Mouse (Mus musculus): ENCODE results near the gene Fsd2. TPM values are rescaled to one million over a fixed set of nuclear protein-coding genes. Genes with fewer than 3 reads are reported as not detected.

Fsd2 gene
- polyA plus RNA-seq (2012; rRNA removed) = 0.13 and 0.20 TPM in 2 replicates

GRCm38 (mm10) chr7:81566892-81567291 lies at the start of gene Fsd2:
TSS of gene Fsd2 (minus strand) at chr7:81566944.

GRCm38 (mm10) chr7:81571108-81571940 lies 4.6 kb upstream of the Fsd2 start, which contains the start of gene Whamm:
TSS of gene Whamm (plus strand) at chr7:81571266.

DNA sequence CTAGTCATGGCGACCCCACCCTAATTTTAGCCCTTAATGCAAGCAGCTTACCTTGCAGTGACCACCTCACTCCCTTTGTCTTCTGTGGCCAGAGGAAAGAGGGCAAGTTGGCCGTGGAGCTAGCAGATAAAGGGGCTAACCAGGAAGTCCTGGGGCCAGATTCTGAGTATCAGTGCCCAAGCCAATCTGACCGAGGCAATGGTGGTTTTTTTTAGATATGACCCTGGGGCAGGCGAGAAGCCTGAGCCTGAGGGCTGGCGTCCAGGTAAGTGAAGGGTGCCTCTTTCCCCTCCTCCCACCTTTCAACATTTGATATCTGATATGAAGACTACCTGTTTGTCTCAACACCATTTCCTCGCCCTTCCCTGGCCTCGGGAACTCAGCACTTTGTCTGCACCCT lies 68.6 kb downstream of the Fsd2 start, which contains the start of gene BC048679:
Gene BC048679, minus strand, starts transcription at position 101 of the 400 bp plus-strand sequence.

GRCm38 (mm10) chr7:81493331-81494021 lies 73.3 kb downstream of the Fsd2 start, which contains the start of gene Ap3b2:
TSS of gene Ap3b2 (minus strand) at chr7:81493925.

Other genes starting within 250 kb of the Fsd2 start
- gene Rps17, start 221.7 kb downstream of the Fsd2 start, polyA plus RNA-seq (2012; rRNA removed) = 1,312 and 1,425 TPM in 2 replicates
- gene Cpeb1, start 111.5 kb downstream of the Fsd2 start, polyA plus RNA-seq (2012; rRNA removed) = 0.03 and 0.14 TPM in 2 replicates
- gene Ap3b2, start 73.0 kb downstream of the Fsd2 start, polyA plus RNA-seq (2012; rRNA removed) = 0.01 and 0.02 TPM in 2 replicates
- not detected in 2 replicates for gene BC048679, start 68.7 kb downstream of the Fsd2 start, polyA plus RNA-seq (2012; rRNA removed)
- 10.9 and 14.2 TPM in 2 replicates for gene Whamm, start 4.3 kb upstream of the Fsd2 start, polyA plus RNA-seq (2012; rRNA removed)
- 4.4 and 4.8 TPM in 2 replicates for gene Homer2, start 140.6 kb upstream of the Fsd2 start, polyA plus RNA-seq (2012; rRNA removed)
- 27.6 and 28.5 TPM in 2 replicates for gene Ramac, start 196.0 kb upstream of the Fsd2 start, polyA plus RNA-seq (2012; rRNA removed)
- gene 3110040N11Rik, start 222.5 kb upstream of the Fsd2 start, polyA plus RNA-seq (2012; rRNA removed) = 21.2 and 23.0 TPM in 2 replicates